Mouse (Mus musculus) erythroblast, embryonic 14.5 days (primary cell): Measurements from ENCODE around the gene Nfe2.

Experiments
- GATA1 ChIP-seq: IDR thresholded peaks from 2 replicates; pipeline ENCODE4 v1.6.1; 2012; ENCODE audit warnings: low read length, inconsistent platforms, mixed read lengths
- TAL1 ChIP-seq: IDR thresholded peaks from 3 replicates; pipeline ENCODE4 v1.6.1; 2012; ENCODE audit warnings: low read length, inconsistent platforms, mixed read lengths

DNA sequence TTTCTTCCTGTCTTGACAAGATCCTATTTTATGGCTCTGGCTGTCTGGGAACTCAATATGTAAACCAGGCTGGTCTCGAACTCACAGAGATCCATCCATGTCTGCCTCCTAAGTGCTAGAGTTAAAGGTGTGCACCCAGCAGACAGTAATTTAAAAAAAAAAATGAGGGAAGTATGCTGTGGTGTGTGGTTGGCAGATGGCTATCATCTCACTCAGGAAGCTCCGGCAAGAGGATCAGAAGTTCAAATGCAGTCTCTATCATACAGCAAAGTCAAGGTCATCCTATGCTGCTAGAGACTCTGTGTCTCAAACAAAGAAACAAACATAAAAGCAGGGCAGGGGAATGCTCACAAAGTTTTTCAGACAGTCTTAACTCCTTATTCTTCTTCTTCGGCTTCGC is 10.7 kb upstream of the Nfe2 start:
- TF ChIP-seq GATA1 (no peak), TAL1 (no peak)
